Mouse (Mus musculus): ENCODE data around the gene Ccdc149. TPM values are rescaled to one million over a fixed set of nuclear protein-coding genes. Genes with fewer than 3 reads are reported as not detected.

The Ccdc149 gene
- polyA plus RNA-seq (2015; fragmentation: Nextera tagmentation; extraction: Ambion mirVana): 10.5 and 11.1 TPM in 2 replicates

- 1% methylated on average over 59 of the region's 65 CpGs for WGBS
- peak within 1 kb of the TSS; percentile 89 for H3K27ac ChIP-seq (replicated peaks)
- peak within 1 kb of the TSS; percentile 94 for H3K9ac ChIP-seq (replicated peaks)
- H3K27me3 ChIP-seq (replicated peaks): 0 out of 2 replicates have a peak, but pooled peaks cover 3% of the 10 kb centered on the region
- peaks cover 16% of the 10 kb centered on the region for H3K4me1 ChIP-seq
- peak within 1 kb of the TSS; percentile 69 for H3K4me3 ChIP-seq (replicated peaks)
- no peaks in the 10 kb centered on the region for H3K9me3 ChIP-seq (replicated peaks)
- peak within 1 kb of the TSS; percentile 90 for H3K4me2 ChIP-seq
- ATAC-seq (ENCODE audit: low FRiP score): peak; percentile 94
- no peaks in the 10 kb centered on the region for H3K36me3 ChIP-seq
Measured at GRCm38 (mm10) chr5:52470991-52471801, at the start of gene Ccdc149. TSS of gene Ccdc149 (minus strand) at chr5:52471521.

DNA sequence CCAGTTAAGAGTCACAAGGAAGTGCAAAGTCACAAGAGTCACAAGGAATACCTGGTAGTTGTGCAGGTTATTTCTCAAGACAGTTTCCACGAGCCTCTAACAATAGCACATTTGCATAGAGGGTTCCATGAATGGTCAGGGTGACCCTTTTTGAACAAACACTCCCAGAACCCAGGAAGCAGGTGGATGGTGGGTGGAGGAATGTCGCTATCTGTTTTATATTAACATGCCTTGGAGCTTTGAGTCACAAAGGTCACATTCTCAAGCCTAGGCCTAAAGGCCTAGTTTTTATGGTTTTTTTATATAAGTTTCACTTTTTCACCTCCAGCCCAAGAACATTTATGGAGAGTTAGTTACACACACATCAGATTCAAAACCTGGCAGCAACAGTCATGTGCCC, 48.6 kb upstream of the Ccdc149 start:
- H3K9ac ChIP-seq (replicated peaks): no peak overlapping the region
- no peaks in the 10 kb centered on the region for H3K36me3 ChIP-seq
- H3K27ac ChIP-seq (replicated peaks): no peak overlapping the region
- ATAC-seq (ENCODE audit: low FRiP score): no peak
- 86% methylated on average over 2 of the region's 2 CpGs for WGBS
- no peak overlapping the region for H3K4me3 ChIP-seq (replicated peaks)
- no peak overlapping the region for H3K4me2 ChIP-seq
- H3K4me1 ChIP-seq: peaks cover 11% of the 10 kb centered on the region
- no peaks in the 10 kb centered on the region for H3K27me3 ChIP-seq (replicated peaks)
- H3K9me3 ChIP-seq (replicated peaks): no peaks in the 10 kb centered on the region

DNA sequence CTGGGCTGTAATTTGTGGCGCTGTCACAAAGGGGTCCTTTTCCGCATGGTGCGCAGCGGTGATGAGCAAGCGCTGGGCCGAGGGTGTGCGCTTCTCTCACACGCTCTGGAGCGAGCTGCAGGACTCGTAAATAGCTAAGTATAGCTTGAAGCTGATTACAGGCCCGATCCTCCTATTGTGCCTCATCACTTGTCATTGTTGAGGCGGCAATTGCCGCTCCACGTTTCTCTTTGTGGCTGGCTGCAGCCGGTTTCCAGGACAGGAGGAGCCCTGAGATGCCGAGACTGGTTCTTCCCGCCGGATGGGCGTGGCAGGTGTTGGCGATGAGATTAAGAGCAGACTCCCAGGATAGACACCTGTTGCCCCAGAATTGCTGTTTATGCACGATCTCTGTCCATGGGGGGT, 44.8 kb upstream of the Ccdc149 start:
- WGBS: 13% methylated on average over 21 of the region's 21 CpGs
- peak overlapping the region; percentile 45 for H3K9ac ChIP-seq (replicated peaks)
- no peaks in the 10 kb centered on the region for H3K27me3 ChIP-seq (replicated peaks)
- 0 out of 2 replicates have a peak overlapping the region, but pooled peaks have one; percentile 33 for H3K27ac ChIP-seq (replicated peaks)
- H3K4me3 ChIP-seq (replicated peaks): peak overlapping the region; percentile 36
- H3K36me3 ChIP-seq: no peaks in the 10 kb centered on the region
- ATAC-seq (ENCODE audit: low FRiP score): peak; percentile 80
- peak overlapping the region; percentile 62 for H3K4me2 ChIP-seq
- no peaks in the 10 kb centered on the region for H3K9me3 ChIP-seq (replicated peaks)
- H3K4me1 ChIP-seq: peaks cover 11% of the 10 kb centered on the region

DNA sequence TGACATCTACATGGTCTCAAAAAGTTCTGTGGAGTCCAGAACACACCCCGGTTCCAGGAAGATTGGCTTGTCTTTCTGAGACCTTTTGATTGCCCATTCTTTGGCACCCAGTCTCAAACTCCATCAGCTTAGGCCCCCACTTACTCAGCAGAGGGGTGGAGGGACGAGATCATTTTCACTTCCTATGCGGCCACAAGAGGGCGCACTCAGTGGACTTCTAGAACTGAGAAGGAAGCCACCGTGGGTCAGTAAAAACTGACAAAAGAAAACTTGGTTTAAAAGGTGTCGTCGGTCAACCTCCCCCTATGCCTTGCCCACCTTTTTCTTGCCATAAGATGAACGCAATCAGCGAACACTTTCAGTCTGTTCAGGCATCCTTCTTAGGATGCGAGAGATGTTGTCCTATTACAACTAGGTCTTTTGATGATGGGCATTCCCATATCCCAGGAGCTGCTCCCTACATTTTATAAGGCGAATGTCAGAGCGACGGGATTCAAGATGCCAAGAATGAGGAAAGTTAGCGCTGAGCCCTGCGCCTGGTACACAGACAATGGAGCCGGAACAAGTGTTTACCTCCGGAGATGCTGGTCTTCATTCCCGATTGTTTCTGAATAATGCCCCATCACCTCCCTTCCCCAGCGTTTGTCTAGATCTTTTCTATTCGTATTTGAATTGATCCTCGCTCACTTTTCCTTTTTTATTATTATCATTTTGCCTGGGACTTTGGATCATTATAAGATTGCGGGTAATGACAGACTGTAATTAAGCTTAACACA, 44.1 kb upstream of the Ccdc149 start:
- Histone ChIP-seq H3K36me3 (no peaks in the 10 kb centered on the region), H3K9ac (replicated peaks) (peak overlapping the region; percentile 45), H3K4me1 (peaks cover 11% of the 10 kb centered on the region), H3K4me2 (peak overlapping the region; percentile 62), H3K27me3 (replicated peaks) (no peaks in the 10 kb centered on the region), H3K27ac (replicated peaks) (no peak overlapping the region; the same call in 1 of the 2 replicates), H3K4me3 (replicated peaks) (peak overlapping the region; percentile 36), H3K9me3 (replicated peaks) (no peaks in the 10 kb centered on the region)
- 15% methylated on average over 22 of the region's 22 CpGs for WGBS
- ATAC-seq (ENCODE audit: low FRiP score): peak; percentile 71; the same call in 1 of the 2 replicates

DNA sequence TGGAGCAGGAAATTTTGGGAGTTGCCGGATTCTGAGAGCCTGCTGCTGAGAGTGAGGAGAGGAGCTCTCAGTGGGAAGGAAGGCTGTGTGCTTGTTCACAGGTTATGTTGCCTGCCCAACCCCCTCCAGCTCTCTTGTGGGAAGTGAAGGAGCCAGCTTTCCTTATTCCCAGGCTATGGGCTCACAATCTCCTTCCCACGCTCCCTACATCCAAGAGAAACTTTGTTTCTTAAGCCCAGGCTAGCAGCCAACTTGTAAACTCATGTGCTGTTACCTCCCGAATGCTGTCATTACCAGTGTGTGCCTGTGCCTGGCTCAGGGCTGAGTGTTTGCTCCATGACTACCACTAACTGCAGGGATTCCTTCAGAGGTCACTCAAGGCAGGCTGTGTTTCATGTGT, 39.8 kb upstream of the Ccdc149 start:
- Histone ChIP-seq H3K27me3 (replicated peaks) (no peaks in the 10 kb centered on the region), H3K36me3 (no peaks in the 10 kb centered on the region), H3K4me2 (no peak overlapping the region), H3K9me3 (replicated peaks) (no peaks in the 10 kb centered on the region), H3K4me3 (replicated peaks) (no peak overlapping the region), H3K9ac (replicated peaks) (no peak overlapping the region), H3K4me1 (peaks cover 8% of the 10 kb centered on the region), H3K27ac (replicated peaks) (no peak overlapping the region)
- ATAC-seq (ENCODE audit: low FRiP score): no peak
- 63% methylated on average over 3 of the region's 3 CpGs for WGBS

DNA sequence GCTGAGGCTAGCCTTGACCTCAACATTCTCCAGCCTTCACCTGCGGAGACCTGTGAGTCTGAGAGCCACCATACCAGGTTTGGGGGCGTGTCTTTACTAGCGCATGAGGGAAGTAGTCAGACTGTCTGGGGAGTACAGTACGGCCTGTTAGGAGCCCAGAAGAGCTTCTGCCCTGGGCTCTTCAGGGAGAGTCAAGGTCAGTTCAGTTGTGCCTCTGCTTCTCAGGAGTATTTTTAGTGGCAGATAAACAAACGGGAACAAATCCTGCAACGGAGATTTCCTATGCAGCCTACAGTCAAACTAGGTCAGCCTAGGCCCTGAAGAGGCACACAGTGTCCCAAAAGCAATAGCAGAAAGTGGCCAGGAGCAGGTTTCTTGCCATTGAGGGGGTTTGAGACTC, 38.1 kb upstream of the Ccdc149 start:
- no peaks in the 10 kb centered on the region for H3K27me3 ChIP-seq (replicated peaks)
- no peak overlapping the region for H3K4me3 ChIP-seq (replicated peaks)
- no peak overlapping the region for H3K9ac ChIP-seq (replicated peaks)
- no peaks in the 10 kb centered on the region for H3K9me3 ChIP-seq (replicated peaks)
- no peak overlapping the region for H3K4me2 ChIP-seq
- H3K27ac ChIP-seq (replicated peaks): no peak overlapping the region
- no peaks in the 10 kb centered on the region for H3K36me3 ChIP-seq
- 88% methylated on average over 6 of the region's 6 CpGs for WGBS
- ATAC-seq (ENCODE audit: low FRiP score): no peak
- no peaks in the 10 kb centered on the region for H3K4me1 ChIP-seq

- no peaks in the 10 kb centered on the region for H3K36me3 ChIP-seq
- H3K4me3 ChIP-seq (replicated peaks): no peak overlapping the region
- H3K9me3 ChIP-seq (replicated peaks): no peaks in the 10 kb centered on the region
- no peaks in the 10 kb centered on the region for H3K4me1 ChIP-seq
- H3K9ac ChIP-seq (replicated peaks): no peak overlapping the region
- no peaks in the 10 kb centered on the region for H3K27me3 ChIP-seq (replicated peaks)
- WGBS: 76% methylated on average over 13 of the region's 13 CpGs
- ATAC-seq (ENCODE audit: low FRiP score): no peak
- H3K27ac ChIP-seq (replicated peaks): no peak overlapping the region
- no peak overlapping the region for H3K4me2 ChIP-seq
Measured at GRCm38 (mm10) chr5:52504666-52505065, 33.3 kb upstream of the Ccdc149 start.

- no peaks in the 10 kb centered on the region for H3K4me1 ChIP-seq
- no peaks in the 10 kb centered on the region for H3K36me3 ChIP-seq
- no peak overlapping the region for H3K4me3 ChIP-seq (replicated peaks)
- no peak for ATAC-seq (ENCODE audit: low FRiP score)
- no peak overlapping the region for H3K9ac ChIP-seq (replicated peaks)
- no peak overlapping the region for H3K27ac ChIP-seq (replicated peaks)
- H3K9me3 ChIP-seq (replicated peaks): no peaks in the 10 kb centered on the region
- H3K27me3 ChIP-seq (replicated peaks): no peaks in the 10 kb centered on the region
- H3K4me2 ChIP-seq: no peak overlapping the region
- WGBS: 85% methylated on average over 11 of the region's 11 CpGs
Measured at GRCm38 (mm10) chr5:52504148-52504547, 32.8 kb upstream of the Ccdc149 start.

GRCm38 (mm10) chr5:52495671-52496070, 24.4 kb upstream of the Ccdc149 start:
- H3K4me1 ChIP-seq: no peaks in the 10 kb centered on the region
- no peak for ATAC-seq (ENCODE audit: low FRiP score)
- 60% methylated on average over 14 of the region's 14 CpGs for WGBS
- H3K27me3 ChIP-seq (replicated peaks): no peaks in the 10 kb centered on the region
- H3K4me3 ChIP-seq (replicated peaks): no peak overlapping the region
- no peak overlapping the region for H3K9ac ChIP-seq (replicated peaks)
- no peak overlapping the region for H3K27ac ChIP-seq (replicated peaks)
- no peak overlapping the region for H3K4me2 ChIP-seq
- H3K9me3 ChIP-seq (replicated peaks): no peaks in the 10 kb centered on the region
- no peaks in the 10 kb centered on the region for H3K36me3 ChIP-seq

- no peak for ATAC-seq (ENCODE audit: low FRiP score)
- Histone ChIP-seq H3K9ac (replicated peaks) (no peak overlapping the region), H3K4me2 (no peak overlapping the region), H3K27ac (replicated peaks) (no peak overlapping the region), H3K27me3 (replicated peaks) (no peaks in the 10 kb centered on the region), H3K9me3 (replicated peaks) (no peaks in the 10 kb centered on the region), H3K4me1 (no peaks in the 10 kb centered on the region), H3K36me3 (no peaks in the 10 kb centered on the region), H3K4me3 (replicated peaks) (no peak overlapping the region)
- 84% methylated on average over 6 of the region's 6 CpGs for WGBS
Measured at GRCm38 (mm10) chr5:52491496-52491895, 20.2 kb upstream of the Ccdc149 start.

DNA sequence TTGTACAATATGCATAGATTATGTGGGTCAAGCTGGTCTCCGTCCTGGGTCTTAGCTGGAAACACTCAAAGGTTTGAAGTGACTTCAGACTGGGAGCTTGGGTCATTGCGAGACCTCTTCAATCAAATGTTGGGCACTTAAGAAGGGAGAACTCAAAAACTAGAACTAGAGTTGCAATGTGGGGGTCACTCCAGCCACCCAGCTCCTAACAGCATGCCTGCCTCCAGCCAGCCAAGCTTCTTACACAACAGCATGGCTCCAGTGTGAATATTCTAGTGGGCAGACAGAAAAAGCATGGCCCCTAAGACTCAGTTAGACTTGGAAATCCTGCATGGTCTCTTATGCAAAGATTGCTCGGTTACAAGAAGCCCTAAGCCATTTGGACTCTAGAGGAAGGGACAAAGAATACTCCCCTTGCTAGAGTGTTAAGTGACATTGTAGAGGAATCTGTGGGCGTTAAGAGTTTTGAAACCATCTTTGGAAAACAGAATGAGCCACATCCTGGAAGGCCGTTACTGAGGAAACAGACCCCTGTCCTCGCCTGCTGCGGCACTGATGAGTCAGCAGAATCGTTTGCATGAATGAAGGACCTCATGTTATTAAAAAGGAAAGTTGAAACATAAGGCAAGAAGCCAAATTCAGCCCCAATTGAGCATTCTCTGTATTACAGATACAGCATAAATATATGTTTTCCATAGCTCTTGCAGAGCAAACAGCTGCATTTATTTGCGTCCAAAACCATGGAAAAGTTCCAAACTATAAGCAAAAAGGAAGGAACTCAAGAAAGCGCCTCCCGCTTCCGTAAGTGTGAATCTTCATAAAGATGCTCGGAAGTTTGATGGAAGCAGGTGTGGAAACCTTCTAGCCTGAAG, 16.5 kb upstream of the Ccdc149 start:
- Histone ChIP-seq H3K9ac (replicated peaks) (no peak overlapping the region), H3K4me3 (replicated peaks) (no peak overlapping the region), H3K9me3 (replicated peaks) (no peaks in the 10 kb centered on the region), H3K27me3 (replicated peaks) (no peaks in the 10 kb centered on the region), H3K27ac (replicated peaks) (no peak overlapping the region), H3K36me3 (no peaks in the 10 kb centered on the region), H3K4me2 (no peak overlapping the region), H3K4me1 (no peaks in the 10 kb centered on the region)
- no peak for ATAC-seq (ENCODE audit: low FRiP score)
- 87% methylated on average over 13 of the region's 13 CpGs for WGBS

All from neural tube, embryonic 15.5 days (tissue).